Mouse (Mus musculus): ENCODE results near the gene Prr3.

DNA sequence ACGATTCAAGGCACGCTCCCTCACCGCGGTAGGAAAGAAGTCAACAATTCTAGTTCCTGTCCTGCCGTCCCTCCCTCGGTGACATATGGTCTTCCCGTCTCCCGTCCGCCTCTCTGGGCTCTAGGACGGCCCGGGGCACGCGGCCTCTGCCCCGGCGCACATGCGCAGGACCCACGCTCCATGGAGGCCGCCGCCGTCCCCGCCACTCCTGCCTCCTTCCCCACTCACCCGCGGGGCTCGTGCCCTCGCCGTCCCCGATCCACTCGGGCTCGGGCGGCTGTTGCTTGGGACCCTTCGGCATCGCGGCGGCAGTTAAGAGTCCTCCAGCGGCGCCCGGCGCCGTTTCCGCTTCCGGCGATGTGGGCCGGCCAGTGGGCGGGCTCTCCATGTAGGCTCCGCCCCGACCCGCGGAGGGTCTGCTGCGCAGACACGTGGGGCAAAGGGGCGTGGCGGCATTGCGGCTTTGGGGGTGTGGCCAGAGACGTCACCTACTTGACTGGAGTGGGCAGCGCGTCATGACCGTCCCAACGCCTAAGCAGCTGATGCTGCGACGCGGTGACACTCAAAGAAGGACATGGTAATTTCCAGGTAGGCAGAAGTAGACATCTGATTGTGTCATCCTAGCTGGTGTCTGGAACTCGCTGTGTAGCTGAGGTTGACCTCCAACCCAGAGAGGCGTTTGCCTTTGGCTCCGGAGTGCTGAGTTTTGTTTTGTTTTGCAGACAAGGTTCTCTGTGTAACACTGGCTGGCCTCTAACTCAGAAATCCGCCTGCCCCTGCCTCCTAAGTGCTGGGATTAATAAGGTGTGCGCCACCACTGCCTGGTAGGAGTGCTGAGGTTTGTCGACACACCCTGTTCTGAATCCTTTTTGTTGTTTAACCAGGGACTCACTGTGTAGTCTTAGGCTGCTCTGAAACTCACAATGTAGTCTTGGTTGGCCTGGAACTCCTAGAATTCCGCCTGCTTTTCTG lies 10.3 kb downstream of the Prr3 start, which contains the start of gene Abcf1:
- TF ChIP-seq CTCF (IDR thresholded peaks at IDR 0.05; ENCODE audit: low read depth) (no peak), EP300 (IDR thresholded peaks at IDR 0.05; ENCODE audit: low read depth) (no peak)

Measured in liver, embryonic 14.5 days (tissue).